Mouse (Mus musculus) urinary bladder, postnatal 10 days (tissue): Measurements from ENCODE around the gene Snw1.

Source experiments
- DNase-seq: peaks from one replicate; pipeline ENCODE4 v3.0.0; 2022; ENCODE audit warnings: low spot score

The Snw1 gene

DNA sequence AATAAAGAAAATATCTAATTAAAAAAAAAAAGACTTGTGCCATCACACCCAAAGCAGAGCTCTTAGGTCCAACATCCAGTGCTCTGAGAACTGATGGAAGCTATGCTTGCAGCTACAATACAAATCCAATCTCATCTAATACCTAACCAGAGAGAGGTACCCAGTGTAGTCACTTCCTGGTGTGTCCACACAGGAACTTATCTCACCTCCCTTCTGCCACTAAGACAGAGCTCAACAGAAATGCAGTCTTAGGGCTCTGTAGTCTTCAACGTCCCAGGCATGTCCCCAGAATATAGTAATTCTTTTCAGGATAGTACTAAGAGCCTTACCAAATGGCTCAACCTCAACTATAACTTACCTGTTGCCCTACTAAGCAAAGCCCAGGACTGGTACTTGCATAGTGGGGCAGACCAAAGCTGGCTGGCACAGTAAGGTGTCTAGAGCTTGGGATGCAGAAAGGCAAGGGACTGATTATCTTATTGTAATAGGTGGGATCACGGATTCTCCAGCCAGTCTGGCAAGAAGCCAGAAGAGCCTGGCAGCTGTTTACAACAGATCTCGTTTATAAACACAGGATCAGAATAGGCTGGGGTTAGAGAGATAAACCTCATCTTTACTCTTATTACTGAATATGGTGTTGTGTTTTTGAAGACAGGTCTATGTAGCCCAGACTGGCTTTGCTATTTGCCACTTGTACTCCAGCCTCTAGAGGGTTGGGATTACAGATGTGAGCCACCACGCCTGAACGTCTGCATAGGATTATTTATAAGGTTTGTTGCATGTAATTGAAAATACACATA is 50.2 kb downstream of the Snw1 start:
- no peak for DNase-seq

DNA sequence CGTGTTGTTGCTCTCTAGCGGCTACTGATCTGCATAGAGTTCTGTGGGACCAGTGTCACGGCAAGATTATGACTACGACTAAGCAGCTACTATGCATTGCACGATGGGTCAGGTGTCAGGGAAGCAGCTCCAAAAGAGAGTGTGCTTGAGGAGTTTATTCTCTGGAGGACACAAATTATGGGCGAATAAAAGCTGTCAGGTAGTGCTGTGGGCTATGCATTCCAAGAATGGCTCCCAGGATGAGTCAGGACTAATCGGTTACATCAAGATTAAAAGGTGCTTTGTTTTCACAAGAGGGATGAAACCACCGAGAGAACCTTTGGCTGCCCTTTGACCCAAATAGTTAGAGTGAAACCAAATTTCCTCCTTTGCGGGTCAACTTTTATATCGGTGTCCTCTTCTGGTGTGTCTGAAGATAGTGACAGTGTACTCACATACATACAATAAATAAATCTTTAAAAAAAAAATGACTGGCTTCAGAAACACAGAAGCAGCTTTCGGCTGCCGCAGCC is 52.0 kb downstream of the Snw1 start:
- no peak for DNase-seq

DNA sequence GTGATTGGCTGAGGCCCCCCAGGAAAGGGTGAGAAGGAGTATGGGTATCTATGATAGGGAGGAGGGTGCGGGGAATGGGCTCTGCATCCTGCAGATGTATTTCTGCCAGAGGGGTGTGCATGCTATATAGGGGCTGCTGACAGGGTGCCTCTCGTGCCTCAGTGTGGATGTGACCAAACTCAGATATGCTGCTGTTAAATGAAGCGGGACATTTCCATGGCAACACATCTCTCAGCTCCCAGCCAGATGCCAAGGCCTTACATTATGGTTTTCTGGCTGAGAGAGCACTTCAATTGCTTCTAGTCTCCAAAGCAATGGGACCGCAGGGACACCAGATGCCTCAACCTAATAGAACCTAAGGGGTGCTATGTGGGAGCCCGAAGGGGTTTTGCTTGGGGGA is 53.2 kb downstream of the Snw1 start:
- DNase-seq, result no peak

DNA sequence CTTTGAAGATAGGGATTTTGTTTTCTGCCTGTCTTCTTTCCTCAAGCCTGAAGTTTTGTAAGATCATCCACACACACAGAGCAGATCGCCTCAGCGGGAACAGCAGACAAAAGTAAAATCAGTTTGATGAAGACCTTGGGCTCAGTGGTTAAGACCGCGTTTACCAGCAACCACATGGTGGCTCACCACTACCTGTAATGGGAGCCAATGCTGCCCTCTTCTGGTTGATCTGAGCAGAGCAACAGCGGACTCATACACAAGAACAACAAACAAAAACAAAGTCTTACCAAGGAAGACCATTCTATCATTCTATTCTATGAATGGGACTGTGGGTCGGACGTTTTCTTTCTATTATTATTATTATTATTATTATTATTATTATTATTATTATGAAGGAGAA is 55.4 kb downstream of the Snw1 start:
- DNase-seq, result no peak

DNA sequence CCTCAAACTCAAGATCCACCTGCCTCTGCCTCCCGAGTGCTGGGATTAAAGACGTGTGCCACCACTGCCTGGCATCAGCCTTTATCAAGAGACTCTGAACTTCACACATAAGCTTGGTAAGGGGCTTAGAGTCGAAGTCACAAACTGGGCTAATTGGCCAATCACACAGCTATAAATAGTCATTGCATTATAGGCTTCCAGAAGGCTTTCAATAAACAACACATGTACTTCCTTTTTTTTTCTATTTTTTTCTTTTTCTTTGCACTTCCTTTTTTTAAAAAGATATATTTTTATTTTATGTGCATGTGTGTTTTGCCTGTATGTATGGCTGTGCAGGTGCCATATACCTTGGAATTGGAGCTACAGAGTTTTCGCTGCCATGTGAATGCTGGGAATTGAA is 56.7 kb downstream of the Snw1 start:
- DNase-seq, result no peak

DNA sequence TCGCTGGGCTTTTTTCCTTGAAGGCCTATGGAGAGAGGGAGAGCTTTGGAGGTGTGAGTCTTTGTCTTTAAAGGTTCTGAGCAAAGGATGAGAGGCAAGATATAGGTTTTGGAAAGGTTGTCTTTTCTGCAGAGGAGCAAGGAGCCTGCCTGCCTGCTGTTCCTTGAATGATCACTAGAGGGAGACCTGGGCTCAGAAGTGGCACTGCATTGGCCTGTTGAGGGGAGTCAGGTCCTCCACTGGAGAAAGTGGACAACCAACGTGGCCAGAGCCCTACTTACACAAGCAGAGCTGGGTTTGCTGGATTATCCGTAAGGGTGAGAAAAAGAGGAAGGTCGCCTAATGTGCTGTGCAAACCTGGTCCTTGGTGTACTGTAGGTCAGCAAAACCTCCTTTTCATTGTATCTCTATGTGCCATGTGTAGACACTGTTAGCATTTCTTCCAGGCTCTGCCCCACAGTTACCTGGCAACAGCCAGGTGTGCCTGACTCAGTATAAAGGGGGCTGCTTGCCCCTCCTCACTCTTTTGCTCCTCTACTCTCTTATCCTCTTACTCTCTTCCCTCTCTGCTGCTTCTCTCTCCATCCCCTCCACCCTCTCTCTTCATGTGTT is 58.8 kb downstream of the Snw1 start:
- DNase-seq, result peak; percentile 18

DNA sequence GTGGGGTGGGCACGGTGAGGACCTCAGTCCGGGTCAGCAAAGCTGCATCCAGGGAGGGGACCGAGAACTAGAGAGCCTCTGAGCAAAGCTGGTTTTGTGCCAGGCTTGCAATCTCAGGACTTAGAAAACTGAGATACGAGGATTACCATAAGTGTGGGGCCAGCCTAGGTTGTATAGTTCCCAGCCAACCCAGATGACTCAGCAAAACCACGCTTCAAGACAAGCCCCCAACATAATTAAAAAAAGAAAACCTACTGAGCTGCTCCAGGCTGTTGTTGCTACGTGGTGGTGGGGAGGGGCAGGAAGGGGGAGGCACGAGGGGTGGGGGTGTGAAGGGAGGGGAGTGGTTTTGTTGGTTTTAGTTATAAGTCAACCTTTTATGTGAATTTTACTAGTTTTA is 61.1 kb downstream of the Snw1 start:
- no peak for DNase-seq

DNA sequence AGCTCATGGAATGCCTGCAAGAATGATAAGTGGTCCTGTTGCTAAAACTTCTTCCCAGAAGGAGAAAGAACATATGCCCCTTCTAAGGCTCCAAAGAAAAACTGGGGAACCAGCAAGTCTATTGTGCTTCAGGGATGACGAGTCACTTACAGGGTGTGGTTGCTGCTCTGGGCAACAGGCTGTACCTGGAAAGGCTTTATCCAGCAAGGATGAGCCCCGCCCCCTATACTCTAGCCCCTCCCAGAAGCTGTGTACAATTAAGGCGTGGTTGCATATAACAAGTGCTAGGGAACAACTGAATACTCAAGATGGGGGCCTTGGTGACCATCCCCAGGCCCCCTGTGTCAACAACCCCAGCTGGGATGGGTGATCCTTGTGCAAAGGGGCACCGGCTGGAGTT is 63.0 kb downstream of the Snw1 start:
- no peak for DNase-seq

DNA sequence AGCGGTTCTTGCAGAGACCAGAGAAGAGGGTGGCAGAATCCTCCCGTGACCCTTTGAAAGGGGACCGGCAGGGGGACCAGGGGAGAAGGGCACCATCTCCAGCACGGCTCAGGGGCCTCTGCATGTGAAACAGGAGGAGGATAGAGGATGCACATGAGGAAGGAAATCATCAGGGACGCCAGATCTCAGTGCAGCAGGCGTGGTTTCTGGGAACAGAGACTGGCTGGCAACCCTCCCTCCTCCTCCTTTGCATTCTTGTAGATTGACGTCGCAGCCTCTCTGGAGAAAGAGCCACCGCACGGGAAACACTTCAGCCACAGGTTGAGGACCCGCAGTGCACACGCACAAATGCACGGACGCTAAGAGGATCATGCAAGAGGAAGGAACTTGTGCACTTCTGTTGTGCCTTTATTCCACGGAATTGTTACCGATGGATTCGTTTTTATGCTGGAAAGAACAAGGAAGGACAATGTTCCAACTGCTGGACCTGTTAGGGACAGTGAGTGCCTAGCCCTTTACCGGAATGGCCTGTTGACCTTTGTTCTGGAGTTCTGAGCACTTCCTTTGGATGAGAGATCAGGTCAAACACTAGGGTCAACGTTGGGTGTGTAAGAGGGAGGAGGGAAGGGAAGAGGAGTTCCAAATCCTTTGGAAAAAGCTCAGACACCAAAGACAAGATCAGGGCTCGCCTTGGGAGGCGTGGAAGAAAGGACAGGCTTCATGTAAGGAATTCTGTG is 64.0 kb downstream of the Snw1 start:
- DNase-seq, result no peak

DNA sequence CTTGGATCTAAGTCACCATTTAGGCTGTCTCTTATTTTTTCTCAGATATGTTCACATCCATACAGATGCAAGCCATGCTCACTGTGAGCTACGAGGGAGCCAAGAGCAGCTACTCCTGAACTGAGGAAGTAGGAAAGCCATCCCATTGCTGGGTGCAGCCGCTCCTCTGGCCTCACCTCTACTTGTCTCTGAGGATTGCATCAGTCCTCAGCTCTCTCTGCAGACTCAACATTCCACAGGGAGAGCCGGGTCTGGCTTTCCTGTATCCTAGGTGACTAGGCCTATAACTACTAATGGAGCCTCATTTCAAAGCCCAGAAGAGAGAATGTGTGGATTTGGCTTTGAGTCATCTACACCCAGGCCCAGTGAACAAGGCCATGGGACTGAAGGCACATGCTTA is 66.4 kb downstream of the Snw1 start:
- DNase-seq, result no peak

DNA sequence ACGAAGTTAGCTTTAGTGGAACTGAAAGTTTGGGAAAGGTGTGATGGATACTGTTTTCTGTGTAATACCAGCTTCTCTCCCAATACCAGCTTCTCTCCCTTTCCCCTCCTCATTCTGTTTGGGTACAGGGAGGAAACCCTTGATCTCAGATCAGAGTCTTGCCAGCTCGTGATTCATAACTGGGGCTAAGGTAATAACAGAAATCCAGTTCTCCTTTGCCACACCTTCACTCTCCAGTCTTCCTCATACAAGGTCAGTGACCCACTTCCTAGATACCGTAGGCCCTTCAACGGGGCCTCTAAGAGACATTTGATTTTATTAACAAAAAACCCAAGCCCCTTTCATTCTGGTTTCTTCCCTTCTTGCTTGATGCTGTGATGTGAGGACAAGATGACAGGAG is 66.9 kb downstream of the Snw1 start:
- DNase-seq, result no peak

DNA sequence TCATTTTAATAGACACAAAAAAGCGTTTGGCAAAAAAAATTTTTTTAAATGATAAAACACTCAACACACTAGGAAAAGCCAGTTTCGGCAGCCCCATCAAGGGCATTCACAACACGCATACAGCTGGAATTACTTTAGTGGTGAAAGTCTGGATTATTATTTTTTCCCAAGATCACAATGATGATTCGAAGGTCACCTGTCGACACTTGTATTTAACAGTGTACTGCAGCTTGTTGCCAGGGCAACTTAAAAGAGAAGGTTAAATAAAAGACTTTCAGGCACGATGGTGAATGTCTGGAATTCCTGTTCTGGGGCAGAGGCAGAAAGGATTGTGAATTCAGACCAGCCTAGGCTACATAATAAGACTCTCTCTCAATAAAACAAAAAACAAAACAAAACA is 70.2 kb downstream of the Snw1 start:
- no peak for DNase-seq

DNA sequence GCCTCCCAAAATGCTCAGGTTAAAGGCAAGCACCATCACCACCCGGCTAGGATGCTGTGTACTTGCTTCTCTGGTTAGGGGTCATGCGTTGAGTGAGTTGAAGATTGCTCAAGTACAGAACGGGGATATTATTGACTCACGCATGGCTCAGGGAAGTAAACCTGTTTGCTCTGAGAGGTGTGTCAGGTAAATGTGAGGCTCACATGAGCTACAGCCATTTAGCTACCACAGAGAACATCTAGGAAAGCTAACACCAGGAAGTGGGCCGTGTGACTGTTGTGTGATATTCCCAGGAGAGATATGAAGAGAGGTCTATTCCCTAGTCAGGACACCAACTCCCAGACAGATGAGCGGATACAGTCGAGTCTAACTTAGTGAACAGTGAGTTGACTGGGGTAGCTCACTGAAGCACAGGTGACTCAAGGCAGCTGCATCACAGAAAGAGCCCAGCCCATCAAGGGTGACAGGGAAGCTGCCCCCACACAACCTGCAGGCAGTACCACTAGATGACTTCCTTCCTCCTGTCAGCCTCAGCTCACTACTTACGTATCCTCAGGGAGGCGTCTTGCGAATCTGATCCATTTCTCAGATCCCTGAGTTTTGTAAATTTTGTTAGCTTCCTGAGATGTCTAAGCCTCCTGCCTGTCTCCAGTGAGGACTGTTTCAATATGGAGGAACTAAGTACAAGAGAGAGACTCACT is 72.8 kb downstream of the Snw1 start:
- no peak for DNase-seq
